Mouse (Mus musculus) midbrain, embryonic 11.5 days (tissue): ENCODE results near the gene Apoc3. TPM values are rescaled to one million over a fixed set of nuclear protein-coding genes. Genes with fewer than 3 reads are reported as not detected.

Experiments used
- ATAC-seq: fragments of 200-750 bp; cut with Nextera tagmentation; 2 replicates; pipeline ENCODE4 v1.8.0; 2017; ENCODE audit warnings: moderate TSS enrichment, moderate library complexity; ENCODE audit not compliant: low FRiP score
- DNase-seq: peaks from one replicate; pipeline ENCODE4 v3.0.0; 2015; ENCODE audit warnings: low spot score; ENCODE audit errors: missing footprints
- H3K27ac ChIP-seq: fragments of 300-500 bp; sonication (generic); 2 replicates; pipeline ENCODE4 v1.5.1; 2014; ENCODE audit warnings: low read depth, low read length
- H3K27me3 ChIP-seq: fragments of 300-500 bp; sonication (generic); 2 replicates; pipeline ENCODE4 v1.6.1; 2014; ENCODE audit warnings: mild to moderate bottlenecking, low read length, moderate library complexity, mixed read lengths; ENCODE audit not compliant: control insufficient read depth, insufficient read depth
- H3K36me3 ChIP-seq: fragments of 300-500 bp; sonication (generic); 2 replicates; pipeline ENCODE4 v1.6.1; 2014; ENCODE audit warnings: mild to moderate bottlenecking, low read length, moderate library complexity, mixed read lengths; ENCODE audit not compliant: control insufficient read depth, insufficient read depth
- H3K4me1 ChIP-seq: fragments of 300-500 bp; sonication (generic); 2 replicates; pipeline ENCODE4 v1.6.1; 2014; ENCODE audit warnings: low read length; ENCODE audit not compliant: control insufficient read depth, insufficient read depth
- H3K4me2 ChIP-seq: fragments of 300-500 bp; sonication (generic); 2 replicates; pipeline ENCODE4 v1.6.1; 2014; ENCODE audit warnings: mild to moderate bottlenecking, moderate library complexity
- H3K4me3 ChIP-seq: fragments of 300-500 bp; sonication (generic); 2 replicates; pipeline ENCODE4 v1.5.1; 2014; ENCODE audit warnings: low read depth, low read length
- H3K9ac ChIP-seq: fragments of 300-500 bp; sonication (generic); 2 replicates; pipeline ENCODE4 v1.6.1; 2014; ENCODE audit warnings: low read length
- H3K9me3 ChIP-seq: fragments of 300-500 bp; sonication (generic); 2 replicates; pipeline ENCODE4 v1.6.1; 2016; ENCODE audit warnings: low read length; ENCODE audit not compliant: control insufficient read depth
- WGBS: fragments of 180-500 bp; shearing (Covaris S2); extraction: QIAGEN DNeasy Blood & Tissue Kit; methylation state at CpG from one replicate; pipeline ENCODE4 v1.1.7; 2014; 5-methylcytosine and 5-hydroxymethylcytosine counted together
- polyA plus RNA-seq: library from polyadenylated mRNA; unstranded; fragments of >200 nt; fragmentation: Nextera tagmentation; extraction: Ambion mirVana; gene quantifications from 2 replicates; pipeline ENCODE4 v1.2.1, GENCODE M21; 2014

The Apoc3 gene
- polyA plus RNA-seq, 1 experiment from 2014 or later, result not detected

- Histone ChIP-seq H3K27me3 (no peaks in the 10 kb centered on the region; the same call in 1 of the 2 replicates), H3K27ac (no peak overlapping the region), H3K4me1 (no peaks in the 10 kb centered on the region; the same call in 1 of the 2 replicates), H3K9me3 (no peaks in the 10 kb centered on the region), H3K4me2 (no peak overlapping the region), H3K36me3 (no peaks in the 10 kb centered on the region), H3K9ac (no peak overlapping the region), H3K4me3 (no peak overlapping the region)
- 87% methylated on average over 6 of the region's 6 CpGs for WGBS
- DNase-seq (peak; percentile 51), ATAC-seq (no peak)
These were observed 23.7 kb upstream of the Apoc3 start for GRCm38 (mm10) chr9:46259111-46259510.

GRCm38 (mm10) chr9:46257546-46257945 is 22.1 kb upstream of the Apoc3 start:
- Histone ChIP-seq H3K9ac (no peak overlapping the region), H3K27me3 (peaks cover 5% of the 10 kb centered on the region; the same call in 1 of the 2 replicates), H3K9me3 (no peaks in the 10 kb centered on the region), H3K4me2 (no peak overlapping the region), H3K4me1 (no peaks in the 10 kb centered on the region; the same call in 1 of the 2 replicates), H3K27ac (no peak overlapping the region), H3K36me3 (no peaks in the 10 kb centered on the region), H3K4me3 (no peak overlapping the region)
- DNase-seq (peak; percentile 75), ATAC-seq (no peak)
- WGBS, result 91% methylated on average over 3 of the region's 3 CpGs

GRCm38 (mm10) chr9:46256658-46257385 is 21.4 kb upstream of the Apoc3 start:
- H3K9ac ChIP-seq, result no peak overlapping the region
- no peaks in the 10 kb centered on the region for H3K36me3 ChIP-seq
- H3K27me3 ChIP-seq, result peaks cover 5% of the 10 kb centered on the region; the same call in 1 of the 2 replicates
- H3K4me1 ChIP-seq, result no peaks in the 10 kb centered on the region; the same call in 1 of the 2 replicates
- no peak overlapping the region for H3K4me2 ChIP-seq
- no peak overlapping the region for H3K4me3 ChIP-seq
- no peaks in the 10 kb centered on the region for H3K9me3 ChIP-seq
- no peak for ATAC-seq
- 90% methylated on average over 10 of the region's 10 CpGs for WGBS
- H3K27ac ChIP-seq, result no peak overlapping the region
- DNase-seq, result peak; percentile 47

- no peak overlapping the region for H3K27ac ChIP-seq
- DNase-seq, result no peak
- no peaks in the 10 kb centered on the region; the same call in 1 of the 2 replicates for H3K4me1 ChIP-seq
- no peak overlapping the region for H3K4me2 ChIP-seq
- H3K27me3 ChIP-seq, result peaks cover 5% of the 10 kb centered on the region; the same call in 1 of the 2 replicates
- H3K9me3 ChIP-seq, result no peaks in the 10 kb centered on the region
- H3K36me3 ChIP-seq, result no peaks in the 10 kb centered on the region
- no peak for ATAC-seq
- no peak overlapping the region for H3K9ac ChIP-seq
- WGBS, result 93% methylated on average over 7 of the region's 7 CpGs
- no peak overlapping the region for H3K4me3 ChIP-seq
These were observed 20.7 kb upstream of the Apoc3 start for GRCm38 (mm10) chr9:46256177-46256576.

GRCm38 (mm10) chr9:46246752-46247324 is 11.4 kb upstream of the Apoc3 start:
- WGBS, result 30% methylated on average over 10 of the region's 11 CpGs
- ATAC-seq, result peak; percentile 63; the same call in 1 of the 2 replicates
- H3K27me3 ChIP-seq, result no peaks in the 10 kb centered on the region; the same call in 1 of the 2 replicates
- H3K4me2 ChIP-seq, result no peak overlapping the region
- H3K9me3 ChIP-seq, result no peaks in the 10 kb centered on the region
- no peak overlapping the region for H3K9ac ChIP-seq
- H3K36me3 ChIP-seq, result no peaks in the 10 kb centered on the region
- H3K4me1 ChIP-seq, result no peaks in the 10 kb centered on the region
- H3K27ac ChIP-seq, result no peak overlapping the region
- H3K4me3 ChIP-seq, result no peak overlapping the region
- peak; percentile 95 for DNase-seq

- Histone ChIP-seq H3K36me3 (no peaks in the 10 kb centered on the region), H3K4me2 (no peak overlapping the region), H3K9ac (no peak overlapping the region), H3K4me1 (no peaks in the 10 kb centered on the region), H3K27ac (no peak overlapping the region), H3K27me3 (no peaks in the 10 kb centered on the region; the same call in 1 of the 2 replicates), H3K4me3 (no peak overlapping the region), H3K9me3 (no peaks in the 10 kb centered on the region)
- WGBS, result 66% methylated on average over 8 of the region's 8 CpGs
- DNase-seq, result peak; percentile 1
- no peak for ATAC-seq
These were observed 8.1 kb upstream of the Apoc3 start for GRCm38 (mm10) chr9:46243584-46243983.

- ATAC-seq (no peak), DNase-seq (no peak)
- no peak overlapping the region for H3K4me3 ChIP-seq
- H3K9ac ChIP-seq, result no peak overlapping the region
- H3K4me2 ChIP-seq, result no peak overlapping the region
- no peaks in the 10 kb centered on the region; the same call in 1 of the 2 replicates for H3K27me3 ChIP-seq
- no peak overlapping the region for H3K27ac ChIP-seq
- no peaks in the 10 kb centered on the region for H3K4me1 ChIP-seq
- 72% methylated on average over 4 of the region's 4 CpGs for WGBS
- H3K36me3 ChIP-seq, result no peaks in the 10 kb centered on the region
- H3K9me3 ChIP-seq, result no peaks in the 10 kb centered on the region
These were observed 7.7 kb upstream of the Apoc3 start for GRCm38 (mm10) chr9:46243122-46243521.

- Histone ChIP-seq H3K27ac (no peak overlapping the region), H3K27me3 (no peaks in the 10 kb centered on the region; the same call in 1 of the 2 replicates), H3K9me3 (no peaks in the 10 kb centered on the region), H3K36me3 (no peaks in the 10 kb centered on the region), H3K4me2 (no peak overlapping the region), H3K4me3 (no peak overlapping the region), H3K4me1 (no peaks in the 10 kb centered on the region), H3K9ac (no peak overlapping the region)
- WGBS, result 67% methylated on average over 2 of the region's 2 CpGs
- DNase-seq, result no peak
- no peak for ATAC-seq
These were observed 6.4 kb upstream of the Apoc3 start for GRCm38 (mm10) chr9:46241818-46242217.

- H3K27ac ChIP-seq, result no peak within 1 kb of the TSS
- ATAC-seq (no peak), DNase-seq (no peak)
- no peak within 1 kb of the TSS for H3K9ac ChIP-seq
- no peaks in the 10 kb centered on the region for H3K36me3 ChIP-seq
- H3K9me3 ChIP-seq, result no peaks in the 10 kb centered on the region
- no peaks in the 10 kb centered on the region for H3K4me1 ChIP-seq
- H3K4me2 ChIP-seq, result no peak within 1 kb of the TSS
- H3K27me3 ChIP-seq, result no peaks in the 10 kb centered on the region
- H3K4me3 ChIP-seq, result no peak within 1 kb of the TSS
- WGBS, result 74% methylated on average over 7 of the region's 7 CpGs
These were observed 5.2 kb upstream of the Apoc3 start, which contains the start of gene Apoa4 for GRCm38 (mm10) chr9:46240526-46241153. Gene Apoa4, plus strand, starts transcription at chr9:46240696.
